Mouse (Mus musculus) MEL (cell line): ENCODE results near the gene Spata31d1a. TPM values are rescaled to one million over a fixed set of nuclear protein-coding genes. Genes with fewer than 3 reads are reported as not detected.

ENCODE experiments used
- DNase-seq: peaks from one replicate; pipeline ENCODE4 v3.0.0; 2011; ENCODE audit warnings: low read depth, low spot score
- H3K27ac ChIP-seq: 2 replicates; pipeline ENCODE4 v1.5.1; 2012; ENCODE audit warnings: low read depth, mild to moderate bottlenecking, control low read depth, low read length, moderate library complexity; ENCODE audit not compliant: control insufficient read depth
- H3K27me3 ChIP-seq, 2 experiments: fragments of 150-350 bp in 1 of 2; sonication (generic) in 1 of 2; 2 replicates each; pipeline ENCODE4 v1.6.1; 2012; ENCODE audit warnings: low read length in 2 of 2, mild to moderate bottlenecking in 2 of 2, improper control_type of control experiment in 1 of 2, moderate library complexity in 1 of 2; ENCODE audit not compliant: insufficient read depth in 2 of 2, control insufficient read depth in 1 of 2
- H3K36me3 ChIP-seq, 2 experiments: 2 replicates each; pipeline ENCODE4 v1.6.1; 2012 to 2014; ENCODE audit warnings: low read length in 2 of 2, improper control_type of control experiment in 1 of 2, inconsistent platforms in 1 of 2, mild to moderate bottlenecking in 1 of 2; ENCODE audit not compliant: insufficient read depth in 2 of 2, control insufficient read depth in 1 of 2
- H3K4me1 ChIP-seq, 2 experiments: fragments of 150-350 bp in 1 of 2; sonication (generic) in 1 of 2; 2 replicates each; pipeline ENCODE4 v1.6.1; 2012; ENCODE audit warnings: low read length in 2 of 2, improper control_type of control experiment in 1 of 2, mild to moderate bottlenecking in 1 of 2; ENCODE audit not compliant: insufficient read depth in 2 of 2, control insufficient read depth in 1 of 2
- H3K4me3 ChIP-seq, 2 experiments: fragments of 150-350 bp in 1 of 2; sonication (generic) in 1 of 2; 2 replicates each; pipeline ENCODE4 v1.5.1; 2012; ENCODE audit warnings: low read depth in 2 of 2, low read length in 2 of 2, mild to moderate bottlenecking in 2 of 2, moderate library complexity in 2 of 2, control low read depth in 1 of 2, improper control_type of control experiment in 1 of 2; ENCODE audit not compliant: control insufficient read depth in 1 of 2, insufficient read depth in 1 of 2
- H3K79me2 ChIP-seq: 2 replicates; pipeline ENCODE4 v1.6.1; 2012; ENCODE audit warnings: mild to moderate bottlenecking, low read length, moderate library complexity; ENCODE audit not compliant: control insufficient read depth, poor library complexity, insufficient read depth
- H3K9ac ChIP-seq: 2 replicates; pipeline ENCODE4 v1.6.1; 2012; ENCODE audit warnings: low read depth, mild to moderate bottlenecking, control low read depth, low read length, moderate library complexity; ENCODE audit not compliant: control insufficient read depth, poor library complexity, severe bottlenecking
- H3K9me3 ChIP-seq: fragments of 150-350 bp; sonication (generic); replicated peaks from 2 replicates; pipeline ENCODE4 v1.6.1; 2012; ENCODE audit warnings: mild to moderate bottlenecking, low read length, improper control_type of control experiment, moderate library complexity; ENCODE audit not compliant: insufficient read depth
- BHLHE40 ChIP-seq: IDR thresholded peaks from 2 replicates; pipeline ENCODE4 v1.6.1; 2012; ENCODE audit warnings: low read depth, mild to moderate bottlenecking, inconsistent platforms, low read length, improper control_type of control experiment, borderline replicate concordance
- CTCF ChIP-seq, 3 experiments: IDR thresholded peaks in 2 of 3; conservative IDR thresholded peaks in 1 of 3; 2 replicates each; pipeline ENCODE4 v1.5.1; 2011 to 2012; ENCODE audit warnings: low read length in 3 of 3, low read depth in 2 of 3, mild to moderate bottlenecking in 2 of 3, improper control_type of control experiment in 1 of 3, inconsistent platforms in 1 of 3, mixed read lengths in 1 of 3, moderate library complexity in 1 of 3; ENCODE audit not compliant: control insufficient read depth in 1 of 3, insufficient read depth in 1 of 3, poor library complexity in 1 of 3, severe bottlenecking in 1 of 3
- E2F4 ChIP-seq: IDR thresholded peaks from 2 replicates; pipeline ENCODE4 v1.6.1; 2011; ENCODE audit warnings: low read depth, low read length, improper control_type of control experiment, borderline replicate concordance
- ELF1 ChIP-seq: IDR thresholded peaks from 2 replicates; pipeline ENCODE4 v1.6.1; 2014; ENCODE audit warnings: low read depth, mild to moderate bottlenecking, inconsistent platforms, low read length, improper control_type of control experiment, moderate library complexity
- EP300 ChIP-seq, 2 experiments: IDR thresholded peaks; 2 replicates each; pipeline ENCODE4 v1.6.1; 2011; ENCODE audit warnings: improper control_type of control experiment in 2 of 2, low read length in 2 of 2, low read depth in 1 of 2, mild to moderate bottlenecking in 1 of 2
- GATA1 ChIP-seq: IDR thresholded peaks from 2 replicates; pipeline ENCODE4 v1.6.1; 2011; ENCODE audit warnings: low read depth, low read length, improper control_type of control experiment
- MAX ChIP-seq: IDR thresholded peaks from 2 replicates; pipeline ENCODE4 v1.6.1; 2011; ENCODE audit warnings: low read length, improper control_type of control experiment
- MEF2A ChIP-seq: IDR thresholded peaks from 2 replicates; pipeline ENCODE4 v1.6.1; 2014; ENCODE audit warnings: low read depth, mild to moderate bottlenecking, inconsistent platforms, low read length, improper control_type of control experiment; ENCODE audit not compliant: poor library complexity, insufficient replicate concordance, severe bottlenecking; ENCODE audit errors: extremely low read depth
- MYC ChIP-seq: IDR thresholded peaks from 2 replicates; pipeline ENCODE4 v1.6.1; 2011; ENCODE audit warnings: low read depth, mild to moderate bottlenecking, low read length, improper control_type of control experiment, moderate library complexity
- NELFE ChIP-seq: IDR thresholded peaks from 2 replicates; pipeline ENCODE4 v1.6.1; 2011; ENCODE audit warnings: low read depth, low read length, improper control_type of control experiment
- NRF1 ChIP-seq: IDR thresholded peaks from 2 replicates; pipeline ENCODE4 v1.6.1; 2014; ENCODE audit warnings: low read depth, mild to moderate bottlenecking, inconsistent platforms, low read length, improper control_type of control experiment, moderate library complexity; ENCODE audit not compliant: poor library complexity, insufficient read depth, severe bottlenecking
- RCOR1 ChIP-seq: IDR thresholded peaks from 2 replicates; pipeline ENCODE4 v1.6.1; 2012; ENCODE audit warnings: low read depth, mild to moderate bottlenecking, inconsistent platforms, low read length, improper control_type of control experiment
- TAL1 ChIP-seq: IDR thresholded peaks from 2 replicates; pipeline ENCODE4 v1.6.1; 2012; ENCODE audit warnings: mild to moderate bottlenecking, inconsistent platforms, low read length, moderate library complexity, mixed read lengths
- TBP ChIP-seq: IDR thresholded peaks from 2 replicates; pipeline ENCODE4 v1.8.0; 2011; ENCODE audit warnings: low read depth, low read length, improper control_type of control experiment
- TCF12 ChIP-seq: IDR thresholded peaks from 2 replicates; pipeline ENCODE4 v1.6.1; 2014; ENCODE audit warnings: low read depth, mild to moderate bottlenecking, inconsistent platforms, low read length, improper control_type of control experiment, moderate library complexity
- USF1 ChIP-seq: IDR thresholded peaks from 2 replicates; pipeline ENCODE4 v1.6.1; 2014; ENCODE audit warnings: low read depth, mild to moderate bottlenecking, inconsistent platforms, low read length, improper control_type of control experiment, moderate library complexity
- polyA plus RNA-seq, 2 experiments: library from polyadenylated mRNA; stranded (reverse) in 1 of 2; unstranded in 1 of 2; fragments of >175 nt in 1 of 2; fragments of >200 nt in 1 of 2; gene quantifications; 2 replicates each; pipeline versions ENCODE4 v1.2.1 to v1.2.4; 2012; ENCODE audit warnings: low replicate concordance in 2 of 2, low read depth in 1 of 2; ENCODE audit not compliant: insufficient read length in 2 of 2, insufficient read depth in 1 of 2, missing spikeins in 1 of 2
- total RNA-seq: library from RNA; depleted of rRNA; stranded (reverse); fragments of 300-350 nt; gene quantifications from 2 replicates; pipeline ENCODE4 v1.2.3, GENCODE M21; 2012

The Spata31d1a gene
- total and polyA plus RNA-seq, 3 experiments = 0.03 TPM; not detected in 2

DNA sequence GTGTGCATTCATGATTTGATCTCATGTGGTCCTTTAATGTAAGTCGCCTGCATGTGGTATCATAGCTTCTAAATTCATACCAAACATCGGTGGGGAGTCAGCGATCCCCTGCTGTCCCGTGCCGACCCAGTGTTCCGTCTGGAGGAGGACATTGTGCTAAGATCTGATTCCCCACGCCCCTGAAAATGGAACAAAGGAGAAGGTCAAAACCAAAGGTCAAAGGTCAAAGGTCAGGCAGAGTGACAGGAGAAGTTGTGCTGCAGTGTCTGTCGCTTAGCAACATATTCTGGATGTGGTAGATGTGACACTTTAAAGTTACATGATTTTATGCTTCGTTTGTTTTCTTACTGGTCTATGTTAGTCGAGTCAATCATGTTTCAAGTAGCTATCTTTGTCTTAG, 18.7 kb downstream of the Spata31d1a start:
- H3K4me1 ChIP-seq = peaks cover 0 to 13% of the 10 kb centered on the region in 2 experiments; a peak in 3 of 4 replicates
- H3K27ac ChIP-seq = no peak overlapping the region
- no peaks in the 10 kb centered on the region for H3K79me2 ChIP-seq
- H3K9ac ChIP-seq = no peak overlapping the region
- H3K27me3 ChIP-seq = no peaks in the 10 kb centered on the region
- peaks cover 0 to 11% of the 10 kb centered on the region in 2 experiments; a peak in 2 of 4 replicates for H3K36me3 ChIP-seq
- no peak for DNase-seq
- no peak overlapping the region for H3K4me3 ChIP-seq
- TF ChIP-seq TCF12 = no peak
- no peak for TF ChIP-seq RCOR1
- no peak for TF ChIP-seq NELFE
- no peak for TF ChIP-seq MAX
- TF ChIP-seq NRF1 = no peak
- TF ChIP-seq USF1 = no peak
- no peak for TF ChIP-seq E2F4
- no peak for TF ChIP-seq ELF1
- no peak for TF ChIP-seq CTCF (IDR thresholded peaks at IDR 0.05 in 2 of 3, conservative IDR thresholded peaks at IDR 0.05 in 1 of 3; ENCODE audit: control insufficient read depth in 1 of 3, insufficient read depth in 1 of 3, low read depth in 2 of 3, low read length in 3 of 3, poor library complexity in 1 of 3, severe bottlenecking in 1 of 3)
- no peaks in the 10 kb centered on the region for H3K9me3 ChIP-seq

DNA sequence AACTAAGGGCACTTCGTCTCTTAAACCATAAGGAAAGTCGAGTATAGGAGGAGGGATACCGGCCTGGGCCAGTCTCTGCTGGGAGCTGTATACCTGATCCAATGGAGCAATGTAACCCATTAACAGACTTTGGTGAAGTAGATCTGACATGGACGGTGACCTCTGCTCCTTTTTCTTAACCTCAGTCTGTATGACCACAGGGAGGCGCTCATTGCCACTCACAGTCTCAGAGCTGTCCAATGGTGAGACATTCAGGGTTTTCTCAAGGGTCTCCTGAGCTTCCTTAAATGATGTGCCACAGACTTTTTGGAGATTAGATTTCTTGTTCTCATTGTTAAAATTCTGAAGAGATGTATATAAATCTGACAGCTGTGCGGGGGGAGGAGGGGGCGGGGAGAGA, 19.6 kb downstream of the Spata31d1a start:
- Histone ChIP-seq H3K27ac (no peak overlapping the region), H3K36me3 (peaks cover 0 to 11% of the 10 kb centered on the region in 2 experiments; a peak in 2 of 4 replicates), H3K9me3 (no peaks in the 10 kb centered on the region), H3K27me3 (no peaks in the 10 kb centered on the region), H3K4me1 (peaks cover 0 to 13% of the 10 kb centered on the region in 2 experiments; a peak in 3 of 4 replicates), H3K9ac (no peak overlapping the region)
- no peak for DNase-seq
- TF ChIP-seq CTCF (IDR thresholded peaks at IDR 0.05 in 2 of 3, conservative IDR thresholded peaks at IDR 0.05 in 1 of 3; ENCODE audit: control insufficient read depth in 1 of 3, insufficient read depth in 1 of 3, low read depth in 2 of 3, low read length in 3 of 3, poor library complexity in 1 of 3, severe bottlenecking in 1 of 3) = 0 out of 6 replicates have a peak, but pooled peaks of 1 of the 3 experiments have one; percentile 4
- TF ChIP-seq EP300 (IDR thresholded peaks at IDR 0.05; ENCODE audit: low read depth in 1 of 2, low read length in 2 of 2) = no peak
- TF ChIP-seq, all 39 proteins: peak for 1
- Histone ChIP-seq H3K4me3 (no peak overlapping the region), H3K79me2 (no peaks in the 10 kb centered on the region)

DNA sequence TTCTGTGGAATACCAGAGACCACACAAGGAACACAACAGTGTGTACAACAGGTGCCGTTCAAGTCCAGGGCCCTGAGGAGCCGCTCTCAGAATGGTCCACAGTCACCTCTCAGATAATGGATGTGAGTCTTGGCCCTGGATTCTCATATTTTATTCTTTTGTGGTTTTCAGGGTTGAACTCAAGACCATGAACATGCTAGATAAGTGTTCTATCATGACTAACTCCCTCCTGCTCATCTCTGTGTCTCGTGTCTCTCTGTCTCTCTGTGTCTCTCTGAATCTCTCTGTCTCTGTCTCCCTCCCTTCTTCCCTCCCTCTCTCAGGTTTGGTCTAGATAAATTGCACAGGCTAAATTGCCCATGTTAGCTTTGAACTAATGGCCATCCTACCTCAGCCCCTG, 20.3 kb downstream of the Spata31d1a start:
- Histone ChIP-seq H3K36me3 (peaks cover 0 to 11% of the 10 kb centered on the region in 2 experiments; a peak in 2 of 4 replicates), H3K4me1 (peaks cover 0 to 13% of the 10 kb centered on the region in 2 experiments; a peak in 3 of 4 replicates), H3K27me3 (no peaks in the 10 kb centered on the region), H3K4me3 (no peak overlapping the region)
- TF ChIP-seq EP300 (IDR thresholded peaks at IDR 0.05; ENCODE audit: low read depth in 1 of 2, low read length in 2 of 2) (peak; percentile 58 to 71), CTCF (IDR thresholded peaks at IDR 0.05 in 2 of 3, conservative IDR thresholded peaks at IDR 0.05 in 1 of 3; ENCODE audit: control insufficient read depth in 1 of 3, insufficient read depth in 1 of 3, low read depth in 2 of 3, low read length in 3 of 3, poor library complexity in 1 of 3, severe bottlenecking in 1 of 3) (no peak), E2F4 (no peak), TBP (no peak), MYC (0 out of 2 replicates have a peak, but pooled peaks have one; percentile 17), MEF2A (no peak), BHLHE40 (peak; percentile 28; the same call in 1 of the 2 replicates), TCF12 (peak; percentile 45; the same call in 1 of the 2 replicates), NRF1 (no peak), GATA1 (peak; percentile 49; the same call in 1 of the 2 replicates), TAL1 (no peak)
- TF ChIP-seq, all 39 proteins: peak for 5
- Histone ChIP-seq H3K9ac (no peak overlapping the region), H3K27ac (no peak overlapping the region), H3K79me2 (no peaks in the 10 kb centered on the region), H3K9me3 (no peaks in the 10 kb centered on the region)
- DNase-seq = peak; percentile 37
